Mouse (Mus musculus) WW6 (cell line): ENCODE results near the gene Tor1a.
A peak's percentile ranks its signal among the peaks of the same experiment; 100 is the strongest.
"Not testable (repeated sequence)": the region's sequence is repeated elsewhere in the genome, so short reads cannot be mapped to it uniquely, and the experiment has no call there.

ENCODE experiments used
- DNase-seq: peaks from one replicate; pipeline ENCODE4 v3.0.0-alpha.2; 2013; ENCODE audit warnings: low read depth, low spot score

Gene Tor1a

GRCm38 (mm10) chr2:30954797-30955196, 12.9 kb downstream of the Tor1a start:
- DNase-seq, result no peak

DNA sequence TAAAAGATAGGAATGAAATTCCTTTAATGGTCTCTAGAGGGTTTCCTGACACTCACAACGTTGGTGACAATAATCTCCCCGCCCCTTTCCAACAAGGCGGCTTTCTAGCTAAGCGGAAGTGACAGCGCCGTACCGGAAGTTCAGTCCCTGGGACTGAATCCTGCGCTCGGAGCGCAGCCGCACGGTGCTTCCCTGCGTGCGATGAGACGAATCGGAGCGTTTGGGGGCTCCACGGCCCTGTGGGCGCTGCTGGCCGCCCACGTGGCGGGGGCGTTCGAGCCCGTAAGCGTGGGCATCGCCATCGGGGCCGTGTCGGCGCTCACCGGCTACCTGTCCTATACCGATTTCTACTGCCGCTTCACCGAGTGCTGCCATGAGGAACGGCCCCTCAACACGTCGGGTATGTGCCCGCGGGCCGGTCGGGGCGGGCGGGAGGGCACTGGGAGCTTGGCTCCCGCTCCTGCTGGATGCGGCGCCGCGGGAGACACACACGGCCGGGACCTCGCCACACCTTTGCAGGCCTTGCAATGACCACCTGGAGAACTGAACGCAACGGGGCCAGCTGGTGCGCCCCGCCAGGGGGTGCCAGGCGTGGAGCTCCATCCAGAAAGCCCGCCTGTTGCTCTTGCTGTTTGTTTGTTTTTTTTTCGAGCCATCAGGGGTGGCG, 14.8 kb downstream of the Tor1a start, which contains the start of gene Tor1b:
Gene Tor1b, plus strand, starts transcription at position 136 of the 667 bp plus-strand sequence.
- DNase-seq, result peak; percentile 80

DNA sequence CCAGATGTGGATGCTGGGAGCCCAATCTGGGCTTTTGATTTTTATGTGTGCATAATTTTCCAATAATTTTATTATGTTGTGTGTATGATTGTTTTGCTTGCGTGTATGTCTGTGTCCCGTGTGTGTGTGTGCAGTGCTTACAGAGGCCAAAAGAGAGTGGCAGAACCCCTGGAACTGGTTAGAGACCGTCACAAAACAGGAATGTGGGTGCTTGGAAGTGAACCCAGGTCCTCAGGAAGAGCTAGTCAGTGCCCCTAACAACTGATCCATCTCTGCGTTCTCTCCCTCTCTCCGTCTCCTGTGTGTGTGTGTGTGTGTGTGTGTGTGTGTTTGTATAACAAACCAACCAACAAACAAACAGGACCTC, 15.3 kb downstream of the Tor1a start:
- no peak for DNase-seq

DNA sequence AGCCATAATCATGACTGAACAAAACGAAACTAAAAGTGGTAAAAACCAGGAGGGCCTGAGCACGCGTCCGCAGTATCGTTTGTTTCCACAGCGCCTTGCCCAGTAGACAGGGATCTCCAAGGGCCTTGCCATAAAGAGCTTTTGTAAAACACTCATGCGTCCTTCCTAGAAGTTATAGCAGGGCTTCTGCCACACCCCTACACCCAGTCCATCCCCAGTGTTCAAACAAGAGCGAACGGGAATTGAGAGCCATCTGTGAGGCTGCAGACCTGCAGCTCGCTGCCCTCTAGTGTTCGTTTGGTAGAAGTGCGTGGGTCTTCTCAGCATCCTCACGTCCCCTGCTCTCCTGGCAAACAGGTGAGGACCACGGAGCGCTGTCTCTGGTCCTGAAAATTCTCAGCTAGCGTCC, 25.1 kb downstream of the Tor1a start:
- DNase-seq, result peak; percentile 80

DNA sequence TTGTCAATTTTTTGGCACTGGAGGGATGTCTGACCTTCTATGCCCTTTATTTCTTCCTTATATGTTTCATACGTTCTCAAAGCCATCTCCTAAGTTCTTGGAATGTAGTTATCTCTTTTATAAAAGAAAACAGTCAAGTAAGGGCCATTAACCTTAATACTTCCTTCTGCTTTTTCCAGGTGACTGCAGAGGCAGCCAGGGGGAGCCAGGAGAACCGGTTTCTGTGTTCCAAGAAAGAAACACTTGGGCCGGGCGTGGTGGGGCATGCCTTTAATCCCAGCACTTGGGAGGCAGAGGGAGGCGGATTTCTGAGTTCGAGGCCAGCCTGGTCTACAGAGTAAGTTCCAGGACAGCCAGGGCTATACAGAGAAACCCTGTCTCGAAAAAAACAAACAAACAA, 25.6 kb downstream of the Tor1a start:
- DNase-seq, result not testable (repeated sequence)

DNA sequence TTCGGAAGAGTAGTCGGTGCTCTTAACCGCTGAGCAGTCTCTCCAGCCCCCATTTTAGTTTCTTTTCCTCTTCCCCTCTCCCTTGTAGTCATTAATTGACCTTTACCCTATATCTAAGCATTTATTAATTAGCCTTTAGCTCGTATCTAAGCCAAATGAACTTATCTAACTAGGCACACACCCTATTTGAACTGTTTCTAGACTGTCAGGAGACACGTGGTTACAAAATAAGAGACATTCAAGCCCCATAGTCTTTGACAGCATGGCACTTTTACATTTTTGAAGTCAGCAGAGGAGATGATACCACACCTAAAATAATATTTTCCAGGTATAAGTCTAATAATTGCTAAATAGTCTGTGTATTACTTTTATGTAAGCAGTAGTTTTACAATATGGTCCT, 26.1 kb downstream of the Tor1a start:
- no peak for DNase-seq

- DNase-seq, result peak; percentile 56
These were observed 29.1 kb downstream of the Tor1a start for GRCm38 (mm10) chr2:30938574-30938991.

DNA sequence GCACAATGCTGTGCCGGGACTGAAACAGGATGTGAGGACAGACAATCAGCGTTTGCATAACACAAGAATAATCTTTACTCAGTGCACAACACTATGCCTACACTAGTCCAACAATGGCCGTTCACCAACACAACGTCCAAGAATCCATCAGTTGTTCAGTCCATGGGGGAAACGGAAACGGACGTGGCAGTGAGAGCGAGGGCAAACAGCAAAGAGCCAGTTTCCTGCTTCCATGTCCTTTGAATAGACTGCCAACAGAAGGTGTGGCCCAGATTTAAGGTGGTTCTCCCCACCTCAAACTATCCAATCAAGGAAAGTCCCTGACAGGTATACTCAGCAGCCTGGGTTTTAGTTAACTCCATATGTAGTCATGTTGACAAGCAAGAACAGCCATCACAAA, 30.0 kb downstream of the Tor1a start:
- DNase-seq, result no peak

GRCm38 (mm10) chr2:30936808-30937207, 30.9 kb downstream of the Tor1a start:
- DNase-seq, result no peak

DNA sequence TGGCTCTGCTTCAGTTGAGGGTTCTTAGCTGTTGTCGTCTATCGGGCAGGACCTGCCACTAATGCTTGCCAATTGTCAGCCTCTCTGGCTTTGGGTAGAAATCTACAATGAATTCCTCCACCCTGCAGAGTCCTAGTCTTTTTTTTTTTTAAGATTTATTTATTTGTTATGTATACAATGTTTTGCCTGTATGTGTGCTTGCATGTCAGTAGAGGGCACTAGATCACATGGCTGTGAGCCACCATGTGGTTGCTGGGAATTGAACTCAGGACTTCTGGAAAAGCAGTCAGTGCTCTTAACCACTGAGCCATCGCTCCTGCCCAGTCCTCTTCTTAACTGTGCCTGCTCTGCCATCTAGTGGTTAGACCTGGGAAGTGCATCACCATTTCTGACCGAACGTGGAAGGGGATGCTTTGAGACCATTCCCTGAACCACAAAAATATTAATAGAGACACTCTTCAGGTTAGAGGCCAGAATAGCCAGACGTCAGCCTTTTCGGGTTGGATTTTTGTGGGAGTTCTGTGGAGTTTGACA, 33.7 kb downstream of the Tor1a start:
- DNase-seq, result peak; percentile 54

GRCm38 (mm10) chr2:30933032-30933431, 34.7 kb downstream of the Tor1a start:
- DNase-seq, result no peak

DNA sequence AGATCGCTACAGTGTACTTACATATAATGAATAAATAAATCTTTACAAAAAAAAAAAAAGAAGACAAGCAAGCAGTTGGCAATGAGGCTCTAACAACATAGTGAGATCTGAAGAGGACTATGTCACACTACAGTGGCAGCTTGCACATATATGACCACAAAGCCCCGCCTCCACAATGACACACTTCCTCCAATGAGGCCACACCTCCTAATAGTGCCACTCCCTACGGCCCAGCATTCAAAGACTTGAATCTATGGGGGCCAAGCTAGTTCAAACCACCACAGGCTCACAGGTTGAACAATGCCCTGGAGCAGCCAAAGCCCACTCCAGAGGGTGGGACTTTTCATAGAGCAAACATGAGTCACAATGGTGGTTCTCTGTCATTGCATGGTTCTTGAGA, 35.8 kb downstream of the Tor1a start:
- no peak for DNase-seq

- not testable (repeated sequence) for DNase-seq
These were observed 36.9 kb downstream of the Tor1a start for GRCm38 (mm10) chr2:30930846-30931245.

DNA sequence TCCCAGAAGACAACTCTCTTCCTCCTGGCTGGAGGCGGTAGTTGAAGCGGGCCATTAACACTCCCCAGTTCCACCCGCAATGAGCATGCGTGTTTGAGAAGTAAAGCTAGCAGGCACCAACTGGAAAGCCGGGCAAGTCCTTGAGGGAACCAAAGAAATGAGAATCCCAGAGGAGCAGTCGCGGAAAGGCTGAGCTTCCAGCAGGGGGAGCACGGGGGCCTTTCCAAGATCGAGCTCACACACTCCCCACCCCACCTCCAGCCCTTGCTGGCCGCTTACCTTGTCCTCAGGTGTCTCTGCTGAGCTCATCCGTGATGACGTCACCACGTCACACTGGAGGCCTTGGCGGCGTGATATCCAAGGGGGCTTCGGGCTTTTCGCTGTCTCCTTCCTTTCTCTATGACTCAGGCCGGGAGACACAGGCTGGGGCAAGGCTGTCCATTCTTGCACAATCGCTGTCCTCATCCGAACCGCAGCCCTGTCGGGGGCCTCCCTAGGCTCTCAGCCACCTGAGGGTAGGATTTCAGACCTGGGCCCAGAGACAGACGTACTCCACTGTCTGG, 38.2 kb downstream of the Tor1a start, which contains the start of gene Ptges:
Gene Ptges, minus strand, starts transcription at position 381 of the 563 bp plus-strand sequence.
- DNase-seq, result peak; percentile 67

DNA sequence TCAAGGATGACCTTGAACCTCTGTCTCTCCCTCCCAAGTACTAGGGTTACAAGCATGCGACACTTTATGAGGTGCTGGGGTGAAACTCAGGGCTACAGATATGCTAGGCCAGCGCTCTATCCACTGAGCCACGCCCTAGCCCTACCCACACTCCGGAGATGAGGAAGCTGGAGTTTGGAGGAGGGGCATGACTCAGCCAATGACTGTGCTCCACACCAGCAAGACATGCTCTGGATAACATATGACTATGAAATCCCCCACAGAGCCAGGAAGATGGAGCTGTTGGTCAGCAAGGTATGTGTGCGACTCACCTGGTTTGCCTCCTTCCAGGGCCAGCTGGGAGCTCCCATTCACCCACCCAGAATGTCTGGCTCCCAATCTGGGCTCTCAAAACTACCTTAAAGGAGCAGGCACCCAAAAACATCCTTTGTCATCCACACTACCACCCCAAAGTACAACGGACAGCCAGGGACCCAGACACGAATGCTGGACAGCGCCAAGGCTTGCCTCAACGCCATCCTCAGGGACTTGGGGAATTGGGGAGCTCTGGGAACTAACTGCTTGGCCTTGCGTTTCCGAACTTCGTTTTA, 38.7 kb downstream of the Tor1a start:
- no peak for DNase-seq

GRCm38 (mm10) chr2:30927844-30928628, 39.7 kb downstream of the Tor1a start:
- peak; percentile 47 for DNase-seq

- no peak for DNase-seq
These were observed 40.5 kb downstream of the Tor1a start for GRCm38 (mm10) chr2:30927151-30927781.

GRCm38 (mm10) chr2:30926381-30926780, 41.4 kb downstream of the Tor1a start:
- no peak for DNase-seq

DNA sequence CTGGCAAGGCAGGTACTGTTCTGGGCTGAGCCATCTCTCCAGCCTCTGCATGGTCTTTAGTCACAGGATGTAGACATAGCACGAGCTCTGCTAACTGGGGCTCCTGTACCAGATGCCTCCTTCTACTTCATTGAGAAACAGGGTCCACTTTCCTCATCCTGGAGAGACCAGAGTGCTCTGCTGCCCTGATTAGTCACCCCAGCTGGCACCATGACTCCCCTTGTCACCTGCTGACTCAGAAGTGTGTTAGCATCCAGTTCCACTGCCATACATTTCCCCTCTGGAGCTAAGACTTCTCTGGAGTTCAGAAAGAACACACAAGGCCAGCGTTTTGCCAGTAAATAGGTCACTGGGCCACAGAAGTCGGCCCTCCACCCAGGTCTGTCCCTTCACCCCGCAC, 42.6 kb downstream of the Tor1a start:
- DNase-seq, result no peak

- DNase-seq, result no peak
These were observed 44.6 kb downstream of the Tor1a start for GRCm38 (mm10) chr2:30923099-30923498.

- DNase-seq, result no peak
These were observed 47.5 kb downstream of the Tor1a start for GRCm38 (mm10) chr2:30920216-30920615.
